Mouse (Mus musculus) heart, postnatal 14 days (tissue): ENCODE data around the gene Aff4. TPM values are rescaled to one million over a fixed set of nuclear protein-coding genes. Genes with fewer than 3 reads are reported as not detected.
"Not testable (repeated sequence)": the region's sequence is repeated elsewhere in the genome, so short reads cannot be mapped to it uniquely, and the experiment has no call there.

ENCODE experiments used
- DNase-seq, 2 experiments: peaks; one replicate each; pipeline ENCODE4 v3.0.0; 2021 to 2022
- intact Hi-C: fragments of 180-260 bp; cut with DNase I; formaldehyde crosslinking; loops from one replicate; pipeline ENCODE4 v1.15.1; 2025
- long read RNA-seq, 2 experiments: library from polyadenylated mRNA; stranded (forward); transcript quantifications; one replicate each; pipeline ENCODE4 v2.0.0; 2021
- total RNA-seq, 2 experiments: library from RNA; stranded (reverse); gene quantifications; 2 replicates each; pipeline ENCODE4 v1.2.3; 2021

The Aff4 gene
- 100 to 1,000 TPM in 1 of 2 experiments, 10 to 100 TPM in 1; 97.5 to 109 TPM for total RNA-seq
- long read RNA-seq, experiment 1, partial matches to known transcripts = 1 of 10 reads
- long read RNA-seq, experiment 1, other reads (novel, unspliced or antisense) = 9 of 10 reads
- long read RNA-seq, experiment 2, full-length matches to known transcripts = 3 of 8 reads
- long read RNA-seq, experiment 2, partial matches to known transcripts = 0 of 8 reads
- long read RNA-seq, experiment 2, other reads (novel, unspliced or antisense) = 5 of 8 reads

DNA sequence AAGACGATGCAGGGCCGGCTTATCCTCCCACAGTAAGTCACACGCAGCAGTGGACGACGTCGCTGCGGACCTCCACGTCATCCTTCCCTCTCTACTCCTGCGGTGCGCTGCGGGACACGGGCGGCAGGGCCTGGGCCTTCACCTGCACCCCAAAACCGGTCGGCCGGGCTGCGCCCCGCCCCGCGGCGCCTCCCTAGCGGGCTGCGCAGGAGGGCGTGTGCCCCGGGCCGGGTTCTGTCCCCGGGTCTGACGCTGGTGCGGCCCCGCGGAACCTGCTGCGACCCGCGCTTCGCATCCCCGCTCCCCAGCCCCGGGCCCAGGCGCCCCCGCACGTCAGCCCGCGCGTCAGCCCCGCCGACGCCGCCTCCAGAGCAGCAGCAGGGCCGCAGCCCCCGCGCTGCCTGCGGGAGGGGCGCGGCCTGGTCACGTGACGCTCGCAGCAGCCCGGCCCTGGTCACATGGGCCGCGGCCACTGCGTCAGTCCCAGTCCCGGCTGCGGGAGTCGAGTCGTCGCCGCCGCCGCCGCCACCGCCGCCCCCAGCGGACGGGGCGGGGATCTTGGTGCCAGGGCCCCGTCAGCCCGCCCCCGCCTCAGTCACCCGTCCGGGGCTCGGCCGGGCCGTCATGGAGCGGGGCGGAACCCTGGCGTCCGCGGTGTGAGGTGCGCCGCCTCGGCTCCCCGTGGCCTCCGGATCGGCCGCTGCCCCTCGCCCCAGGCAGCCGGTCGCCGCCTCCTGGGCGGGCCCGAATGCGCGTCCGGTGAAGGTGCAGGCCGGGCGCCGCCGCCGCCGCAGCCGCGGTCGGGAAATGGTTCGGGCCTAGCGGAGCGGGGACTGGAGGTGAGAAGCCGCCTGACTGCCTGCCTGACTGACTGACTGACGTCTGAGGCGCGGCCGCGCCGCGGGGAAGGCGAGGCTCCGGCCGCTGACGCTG lies at the start of gene Aff4:
Gene Aff4, plus strand, starts transcription at position 543 of the 933 bp plus-strand sequence.
- intact Hi-C loops = loop anchor here (1.0 kb wide), 1 partner anchor 50 kb away; the partner anchor contains the start of gene Hspa4
- peak; percentile 90 to 92 for DNase-seq

DNA sequence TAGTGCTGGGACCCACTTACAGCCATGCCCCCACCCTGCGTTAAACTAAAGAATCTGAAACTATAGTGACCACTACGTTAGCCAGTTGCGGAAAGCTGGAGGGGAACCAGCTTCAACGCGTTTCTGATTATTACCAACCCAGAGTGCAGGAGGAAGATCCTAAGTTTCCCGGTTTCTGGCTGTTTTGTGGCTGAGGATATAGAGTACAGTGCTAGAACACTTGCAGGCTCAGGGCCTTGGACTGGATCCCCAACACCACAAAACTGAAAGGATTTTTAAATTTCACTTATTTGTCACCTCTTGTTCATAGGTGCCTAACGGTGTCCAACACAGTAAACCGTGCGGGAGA lies 49.5 kb upstream of the Aff4 start:
- intact Hi-C loops = no loop called here
- no peak for DNase-seq

DNA sequence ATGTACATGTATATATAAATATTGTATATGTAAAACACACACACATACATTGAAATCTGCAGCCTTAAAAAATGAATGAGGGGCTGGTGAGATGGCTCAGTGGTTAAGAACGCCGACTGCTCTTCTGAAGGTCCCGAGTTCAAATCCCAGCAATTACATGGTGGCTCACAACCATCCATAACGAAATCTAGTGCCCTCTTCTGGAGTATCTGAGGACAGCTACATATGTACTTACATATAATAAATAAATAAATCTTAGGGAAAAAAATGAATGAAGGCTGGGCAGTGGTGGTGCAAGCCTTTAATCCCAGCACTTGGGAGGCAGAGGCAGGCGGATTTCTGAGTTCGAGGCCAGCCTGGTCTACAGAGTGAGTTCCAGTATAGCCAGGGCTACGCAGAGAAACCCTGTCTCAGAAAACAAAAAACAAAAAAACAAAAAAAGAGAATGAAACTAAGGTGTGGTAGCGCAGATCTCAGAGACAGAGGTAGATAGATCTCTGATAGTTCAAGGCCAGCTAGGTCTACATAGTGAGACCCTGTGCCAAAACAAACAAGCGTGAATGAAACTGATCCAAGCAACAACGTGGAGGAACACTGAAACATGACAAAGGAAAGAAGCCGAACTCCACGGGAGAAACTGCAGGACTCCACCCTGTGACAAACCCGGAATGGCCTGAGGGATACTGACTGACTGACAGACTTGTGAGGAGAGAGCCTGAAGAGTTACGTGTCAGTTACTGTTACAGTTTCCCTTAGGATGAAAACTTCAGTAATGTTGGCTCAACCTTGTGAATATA lies 46.4 kb upstream of the Aff4 start:
- no peak for DNase-seq
- intact Hi-C loops = no loop called here

DNA sequence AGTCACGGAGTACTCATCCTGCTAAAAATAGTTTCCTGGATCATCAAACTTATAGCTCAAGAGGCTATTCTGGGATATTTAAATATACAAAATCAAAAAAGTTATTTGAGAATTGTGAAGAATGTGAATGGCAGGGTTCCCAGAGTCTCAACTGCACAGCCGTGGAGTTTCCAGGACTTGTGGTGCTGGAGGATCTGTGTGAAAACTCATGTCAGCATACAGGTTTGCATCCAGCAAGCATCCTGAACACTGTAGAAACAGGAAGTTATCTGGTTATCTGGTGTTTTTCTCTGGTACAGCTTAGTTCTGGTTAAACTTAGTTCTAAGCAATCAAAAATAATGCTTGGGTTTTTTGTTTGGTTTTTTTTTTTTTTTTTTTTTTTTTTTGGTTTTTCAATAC lies 43.7 kb upstream of the Aff4 start:
- intact Hi-C loops = no loop called here
- DNase-seq = peak in 1 of 2 experiments; percentile 25

DNA sequence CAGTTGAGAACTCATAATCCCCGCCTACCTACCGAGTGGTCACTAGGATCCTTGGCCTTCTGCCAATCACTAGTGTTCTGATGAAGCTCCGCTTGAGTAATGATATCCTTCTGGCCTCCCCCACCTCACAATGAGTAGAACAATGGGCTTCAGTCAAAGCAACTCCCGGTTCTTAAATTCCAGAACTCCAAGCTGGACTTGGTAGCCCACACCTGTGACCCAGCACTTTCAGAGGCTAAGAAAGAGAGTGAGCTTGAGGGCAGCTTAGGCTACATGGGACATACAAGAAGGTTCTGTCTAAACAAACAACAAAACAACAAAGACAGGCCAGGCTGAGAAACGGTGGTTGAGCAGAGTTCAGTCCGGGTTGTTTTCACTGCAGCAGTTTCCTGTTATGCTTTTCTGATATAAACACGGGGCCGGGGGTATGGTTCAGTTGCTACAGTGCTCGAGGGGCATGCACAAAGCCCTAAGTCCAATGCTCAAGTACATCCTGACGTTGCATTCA lies 43.0 kb upstream of the Aff4 start:
- intact Hi-C loops = no loop called here
- peak; percentile 40 to 66 for DNase-seq

DNA sequence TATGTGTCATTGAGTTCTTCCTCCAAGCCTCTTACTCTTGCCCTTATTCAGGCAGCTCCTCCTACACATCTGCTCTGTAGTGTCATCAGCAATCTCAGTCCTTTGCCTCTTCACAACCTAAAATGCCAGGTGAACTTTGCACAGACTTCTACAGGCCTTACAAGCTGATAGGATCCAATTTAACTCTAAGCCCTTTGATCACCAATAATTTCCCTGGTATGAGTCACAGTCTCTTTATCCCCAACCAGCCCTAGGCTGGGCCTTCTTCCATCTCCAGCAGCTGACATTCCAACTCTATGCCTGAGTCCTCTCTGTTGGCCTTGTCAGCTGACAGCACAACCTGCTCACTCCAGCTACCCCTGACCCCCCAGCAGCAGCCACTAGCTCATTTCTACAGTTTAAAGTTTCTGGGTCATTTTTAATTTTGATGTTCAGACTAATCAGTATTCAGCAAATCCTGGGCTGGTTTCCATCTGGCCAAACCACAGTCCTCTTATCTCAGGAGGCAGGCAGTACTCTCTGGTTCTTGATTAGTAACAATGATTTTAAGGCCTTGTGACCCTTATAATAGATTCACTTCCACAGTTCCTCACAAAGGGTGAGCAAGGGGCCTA lies 42.3 kb upstream of the Aff4 start:
- intact Hi-C loops = no loop called here
- peak; percentile 64 to 69 for DNase-seq

DNA sequence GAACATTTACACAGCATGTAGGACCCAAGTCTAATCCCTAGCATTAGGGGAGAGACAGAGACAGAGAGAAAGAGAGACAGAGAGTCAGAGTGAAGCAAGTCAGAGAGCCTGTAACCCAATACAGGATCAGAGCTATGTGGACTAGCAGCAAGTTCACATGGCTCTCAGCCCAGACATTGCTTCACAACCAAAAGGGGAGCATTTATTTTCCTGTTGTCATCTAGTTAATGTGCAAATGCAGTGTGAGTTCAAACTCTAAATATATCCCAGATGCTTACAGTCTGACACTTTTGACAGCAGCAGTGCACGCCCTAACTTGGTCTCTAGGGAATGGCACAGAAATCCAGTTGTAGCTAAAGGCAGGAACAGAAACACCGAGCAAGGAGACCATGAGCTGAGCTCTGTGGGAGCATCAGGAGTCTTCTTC lies 41.7 kb upstream of the Aff4 start:
- intact Hi-C loops = no loop called here
- DNase-seq = peak; percentile 73 to 88

DNA sequence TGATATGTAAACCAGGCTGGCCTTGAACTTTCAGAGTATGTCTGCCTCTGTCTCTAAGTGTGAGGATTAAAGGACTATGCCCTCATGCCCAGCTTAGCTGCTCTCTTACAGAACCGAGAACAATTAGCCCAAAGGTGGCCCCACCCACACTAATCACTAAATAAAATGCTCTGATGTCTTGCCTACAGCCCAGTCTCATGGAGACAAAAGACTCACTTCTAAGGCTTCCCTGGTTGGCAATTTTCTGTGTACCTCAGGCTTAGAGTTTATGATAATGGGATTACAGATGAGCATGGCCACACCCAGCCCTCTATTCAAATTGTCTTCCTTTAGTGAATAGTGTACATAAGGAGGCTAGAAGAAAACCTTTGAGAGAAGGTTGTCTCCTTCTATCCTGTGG lies 39.2 kb upstream of the Aff4 start:
- intact Hi-C loops = no loop called here
- no peak for DNase-seq

DNA sequence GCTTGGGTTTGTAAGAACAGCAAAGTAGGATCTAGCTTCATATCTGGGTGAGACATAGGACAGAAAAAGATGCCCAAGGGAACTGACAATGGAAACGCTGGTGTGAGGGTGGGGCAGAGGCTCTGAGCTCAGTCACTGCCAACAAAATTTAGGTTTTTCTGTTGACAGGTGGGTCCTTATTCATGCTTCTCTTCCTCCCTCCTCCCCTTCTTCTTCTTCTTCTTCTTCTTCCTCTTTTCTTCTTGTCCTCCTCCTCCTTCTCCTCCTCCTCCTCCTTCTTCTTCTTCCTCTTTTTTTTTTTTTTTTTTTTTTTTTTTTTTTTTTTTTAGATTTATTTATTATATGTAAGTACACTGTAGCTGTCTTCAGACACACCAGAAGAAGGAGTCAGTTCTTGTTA lies 37.8 kb upstream of the Aff4 start:
- intact Hi-C loops, DNase-seq: not testable (repeated sequence)

DNA sequence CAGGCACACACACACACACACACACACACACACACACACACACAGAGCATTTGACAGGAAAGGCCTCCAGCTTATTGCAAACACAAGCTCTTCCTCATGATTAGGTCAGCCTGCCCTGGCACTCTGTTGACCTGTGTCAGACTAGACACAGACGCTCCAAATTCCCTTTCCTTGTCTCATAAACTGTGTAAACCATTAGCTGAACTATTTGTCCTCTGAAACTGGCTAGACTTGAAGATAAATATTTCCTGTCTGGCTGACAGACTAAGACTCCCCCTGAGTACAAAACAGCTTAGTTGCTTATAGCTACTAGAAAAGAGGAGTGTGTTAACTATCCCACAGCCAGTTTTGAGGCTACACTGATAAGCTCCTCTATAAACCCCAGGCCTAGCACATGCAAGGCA lies 35.9 kb upstream of the Aff4 start:
- intact Hi-C loops = no loop called here

DNA sequence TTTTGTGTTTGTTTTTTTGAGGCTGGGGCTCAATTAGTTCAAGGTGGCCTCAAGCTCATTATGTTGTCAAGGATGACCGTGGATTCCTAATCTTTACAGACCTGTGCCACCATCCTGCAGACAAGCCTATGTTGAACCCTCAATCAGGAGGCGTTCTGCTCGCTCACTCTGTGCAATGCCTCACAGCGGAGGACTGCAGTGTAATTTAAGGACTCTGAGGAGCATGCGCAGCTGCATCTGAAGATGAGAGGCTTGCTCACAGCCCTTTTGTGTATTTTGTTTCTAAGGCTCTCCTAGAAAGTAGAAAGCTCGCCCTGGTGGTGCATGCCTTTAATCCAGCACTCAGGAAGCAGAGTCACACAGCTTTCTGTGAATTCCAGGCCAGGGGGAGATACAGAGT lies 33.6 kb upstream of the Aff4 start:
- no peak for DNase-seq
- intact Hi-C loops = no loop called here

More for the DNA sequence above, 35.9 kb upstream of the Aff4 start:
- DNase-seq = peak; percentile 34 to 38

DNA sequence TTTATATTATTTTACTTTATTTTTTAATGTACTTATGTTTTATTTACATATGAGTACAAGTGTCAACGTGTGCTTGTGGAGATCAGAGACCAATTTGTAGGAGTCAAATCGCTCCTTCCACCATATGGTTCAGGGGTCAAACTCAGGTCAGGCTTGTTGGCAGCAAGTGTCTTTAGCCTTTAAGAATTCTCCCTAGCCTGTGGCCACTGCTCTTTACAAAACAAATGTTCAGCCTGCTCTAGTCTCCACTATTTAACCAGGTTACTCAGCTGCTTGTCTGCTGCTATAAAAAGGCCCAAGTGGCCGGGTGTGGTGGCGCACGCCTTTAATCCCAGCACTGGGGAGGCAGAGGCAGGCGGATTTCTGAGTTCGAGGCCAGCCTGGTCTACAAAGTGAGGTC lies 32.6 kb upstream of the Aff4 start:
- intact Hi-C loops = no loop called here
- DNase-seq = no peak

DNA sequence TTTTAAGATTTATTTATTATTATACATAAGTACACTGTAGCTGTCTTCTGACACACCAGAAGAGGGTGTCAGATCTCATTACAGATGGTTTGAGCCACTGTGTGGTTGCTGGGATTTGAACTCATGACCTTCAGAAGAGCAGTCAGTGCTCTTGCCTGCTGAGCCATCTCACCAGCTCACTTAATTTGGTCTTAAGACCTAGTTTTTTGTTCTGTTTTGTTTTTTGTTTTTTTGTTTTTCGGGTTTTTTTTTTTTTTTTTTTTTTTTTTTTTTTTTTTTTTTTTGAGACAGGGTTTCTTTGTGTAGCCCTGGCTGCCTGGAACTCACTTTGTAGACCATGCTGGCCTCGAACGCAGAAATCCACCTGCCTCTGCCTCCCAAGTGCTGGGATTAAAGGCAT lies 32.1 kb upstream of the Aff4 start:
- intact Hi-C loops, DNase-seq: not testable (repeated sequence)

DNA sequence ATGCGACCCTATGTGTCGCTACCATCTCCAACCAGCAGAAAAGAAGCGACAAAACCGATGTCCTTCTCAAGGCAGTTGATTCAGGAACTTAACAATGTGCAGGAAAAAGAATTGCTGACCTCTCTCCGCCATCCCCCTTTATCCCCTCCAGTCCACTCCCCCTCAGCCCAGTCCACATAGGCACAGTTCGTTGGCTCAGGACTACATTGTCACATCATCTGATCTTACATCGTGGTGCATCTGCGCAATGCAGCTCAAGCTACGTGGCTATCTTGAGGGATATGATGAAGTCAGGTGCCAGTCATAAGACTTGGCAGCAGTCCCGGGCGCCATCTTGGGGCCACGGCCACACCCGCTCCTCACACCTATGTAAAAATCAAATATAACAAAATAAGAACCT lies 30.8 kb upstream of the Aff4 start:
- intact Hi-C loops, DNase-seq: not testable (repeated sequence)

DNA sequence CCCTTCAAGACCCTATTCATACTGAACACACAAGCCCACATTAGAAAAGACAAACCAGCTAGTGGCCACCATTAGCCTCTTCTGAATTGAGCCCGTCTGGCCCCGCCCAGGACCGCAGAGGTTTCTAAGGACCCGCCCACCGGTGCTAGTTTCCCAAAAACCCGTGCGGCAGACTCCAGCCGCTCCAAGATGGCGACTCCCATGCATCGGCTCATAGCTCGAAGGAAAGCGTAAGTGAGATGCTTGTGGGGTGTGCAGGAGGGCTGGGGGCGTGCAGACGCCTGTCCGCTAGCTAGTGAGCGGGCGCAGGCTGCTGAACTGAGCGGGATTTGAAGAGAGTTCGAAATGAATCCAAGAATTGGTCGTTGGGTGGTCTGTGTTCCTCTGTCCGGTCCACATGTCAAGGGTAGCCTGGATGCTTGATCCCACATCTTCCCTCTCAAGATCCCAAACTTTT lies 26.1 kb upstream of the Aff4 start, which contains the start of gene Zcchc10:
Gene Zcchc10, plus strand, starts transcription at position 168 of the 457 bp plus-strand sequence.
- intact Hi-C loops = loop anchor here (2.0 kb wide), 1 partner anchor 24 kb away; no protein-coding TSS in a partner anchor
- DNase-seq = peak; percentile 83 to 90

DNA sequence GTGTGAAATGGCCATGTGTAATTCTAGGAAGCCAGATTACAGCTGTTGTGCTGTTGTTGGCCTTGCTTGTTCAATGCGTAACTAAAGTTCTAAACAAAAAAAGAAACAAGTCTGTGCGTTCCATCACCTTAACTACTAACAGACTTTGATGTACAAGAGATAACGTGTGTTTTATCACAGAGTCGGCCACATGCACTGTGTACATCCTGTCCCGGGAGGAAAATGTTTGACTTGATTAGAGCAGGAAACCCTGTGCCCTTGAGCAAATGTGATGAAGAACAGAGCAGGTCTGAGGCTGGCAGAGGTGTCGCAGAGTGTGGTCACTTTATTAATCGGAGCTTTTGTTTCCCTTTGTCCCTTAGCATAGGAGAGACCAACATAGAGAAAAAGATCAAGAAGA lies 20.3 kb upstream of the Aff4 start:
- DNase-seq = no peak
- intact Hi-C loops = no loop called here

DNA sequence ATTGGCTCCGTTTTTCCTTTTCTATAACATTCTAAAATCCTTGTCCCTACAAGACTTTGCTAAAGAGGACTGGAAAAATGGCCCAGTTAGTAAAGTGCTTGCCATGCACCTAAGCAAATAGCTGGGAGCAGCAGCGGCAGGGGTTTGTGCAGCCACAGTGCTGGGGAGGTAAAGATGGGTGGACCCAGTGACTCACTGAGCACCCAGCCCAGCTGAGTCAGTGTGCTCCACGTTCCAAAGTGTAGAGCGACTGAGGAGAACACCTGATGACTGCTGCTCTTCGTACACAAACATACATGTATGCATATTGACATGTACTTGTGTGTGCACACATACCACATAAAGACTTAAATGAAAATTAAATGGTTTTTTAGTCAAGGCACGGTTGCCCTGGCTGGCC lies 19.5 kb upstream of the Aff4 start:
- DNase-seq = no peak
- intact Hi-C loops = no loop called here

DNA sequence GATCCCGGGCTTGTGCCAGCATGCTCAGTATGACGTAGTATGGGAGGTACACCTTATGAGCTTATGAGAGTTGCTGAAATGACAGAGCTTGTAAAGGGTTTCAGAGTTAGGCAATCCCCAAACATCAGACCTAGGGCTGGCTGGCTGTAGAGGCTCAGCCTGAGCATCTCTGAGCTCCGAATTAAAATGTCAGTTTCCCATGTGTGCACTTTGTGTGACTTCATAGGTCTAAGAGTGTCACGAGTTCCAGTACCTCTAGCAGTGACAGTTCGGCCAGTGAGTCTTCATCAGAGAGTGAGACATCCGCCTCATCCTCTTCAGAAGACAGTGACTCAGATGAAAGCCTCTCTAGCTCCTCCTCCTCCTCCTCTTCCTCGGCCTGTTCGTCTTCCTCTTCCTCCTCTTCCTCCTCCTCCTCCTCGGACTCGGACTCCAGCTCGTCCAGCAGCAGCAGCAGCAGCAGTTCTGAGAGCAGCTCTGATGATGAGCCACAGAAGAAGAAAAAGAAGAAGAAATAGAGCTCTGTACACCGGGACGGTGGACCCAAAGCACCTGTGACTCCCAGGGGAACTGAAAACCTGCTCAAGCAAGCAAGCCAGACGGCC lies 18.5 kb upstream of the Aff4 start:
- intact Hi-C loops = no loop called here
- no peak for DNase-seq

DNA sequence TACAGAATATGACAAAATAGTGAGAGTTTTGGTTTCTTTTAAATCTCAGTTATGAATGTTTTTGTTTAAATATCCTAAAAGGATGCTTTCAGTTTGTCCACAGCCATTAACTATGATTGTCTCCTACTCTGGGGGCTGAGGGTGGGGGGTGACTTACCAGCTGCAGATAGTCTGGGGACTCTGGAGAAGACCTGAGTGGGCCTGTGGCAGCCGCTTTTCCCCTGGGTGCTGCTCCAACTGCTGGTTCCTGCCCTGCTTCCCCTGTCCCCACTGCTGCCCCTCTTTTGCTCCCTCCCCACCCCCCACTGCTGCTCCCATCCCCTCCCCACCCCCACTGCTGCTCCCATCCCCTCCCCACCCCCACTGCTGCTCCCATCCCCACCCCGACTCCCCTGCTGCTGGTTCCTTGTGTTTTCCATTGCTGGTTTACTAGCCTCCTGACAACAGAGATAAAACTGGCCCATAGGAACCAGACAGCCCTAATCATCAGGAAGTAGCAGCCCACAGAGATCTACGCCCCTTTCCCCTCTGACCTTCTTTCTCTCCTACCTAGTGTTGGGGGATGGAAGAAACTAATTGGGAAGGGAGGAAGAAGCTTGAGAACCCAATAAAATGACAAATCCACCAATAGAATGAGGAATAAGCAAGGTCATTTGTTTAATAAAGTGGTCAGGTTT lies 15.0 kb upstream of the Aff4 start:
- intact Hi-C loops = no loop called here
- no peak for DNase-seq
